Mouse (Mus musculus) megakaryocyte, embryonic 14.5 days (primary cell): ENCODE measurements at regions not wholly inside any gene's neighbourhood (a gene's known extent, or its start where the extent isn't known, plus 50 kb on each side); places are given as distances from the start of the nearest gene placed in this dataset.

ENCODE experiments used
- FLI1 ChIP-seq: IDR thresholded peaks from 2 replicates; pipeline ENCODE4 v1.6.1; 2012; ENCODE audit warnings: low read length, inconsistent platforms, mixed read lengths
- GATA1 ChIP-seq: IDR thresholded peaks from 3 replicates; pipeline ENCODE4 v1.6.1; 2012; ENCODE audit warnings: mixed read lengths, low read length, inconsistent platforms, borderline replicate concordance

DNA sequence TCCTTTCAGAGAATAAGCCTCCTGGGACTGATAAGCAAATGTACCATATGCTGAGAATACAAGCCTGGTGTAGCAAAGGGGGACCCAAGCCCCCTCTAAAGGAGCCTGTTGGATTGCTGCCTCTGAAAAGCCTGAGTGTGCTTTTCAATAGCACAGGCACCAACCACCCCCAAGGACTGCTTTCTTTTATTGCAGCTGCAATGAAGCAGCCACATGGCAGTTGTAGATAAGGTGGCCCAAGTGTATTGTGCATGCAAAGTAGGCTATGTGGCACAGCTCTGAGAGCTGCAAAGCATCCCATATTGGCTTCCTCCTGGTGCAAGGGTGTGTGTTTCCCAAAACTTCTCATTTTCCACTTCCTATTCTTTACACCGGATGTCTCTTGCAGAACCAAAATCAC lies 185.2 kb downstream of the Dad1 start:
- TF ChIP-seq GATA1 (no peak), FLI1 (no peak)
